Mouse (Mus musculus): ENCODE data around the gene Pola2.
A peak's percentile ranks its signal among the peaks of the same experiment; 100 is the strongest.

Pola2 gene

DNA sequence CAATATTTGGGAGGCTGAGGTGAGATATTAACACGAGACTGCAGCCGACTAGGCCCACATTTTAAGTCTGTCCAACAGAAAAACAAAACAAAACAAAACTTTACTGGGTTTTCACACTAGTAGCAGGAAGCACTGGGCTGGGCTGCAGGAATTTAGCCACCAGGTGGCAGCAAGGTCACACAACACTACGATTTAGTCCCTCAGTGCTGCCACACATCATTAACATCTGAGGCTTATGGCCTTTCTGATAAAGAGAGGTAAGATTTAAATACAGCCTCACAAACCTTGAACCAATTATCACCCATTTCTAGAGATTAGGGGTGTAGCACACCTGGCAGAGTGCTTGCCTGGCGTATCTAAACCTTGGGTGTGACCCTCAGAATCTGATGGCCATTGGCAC, 1.3 kb upstream of the Pola2 start:
- DNase-seq (ENCODE audit: low read depth, low spot score): peak; percentile 83

DNA sequence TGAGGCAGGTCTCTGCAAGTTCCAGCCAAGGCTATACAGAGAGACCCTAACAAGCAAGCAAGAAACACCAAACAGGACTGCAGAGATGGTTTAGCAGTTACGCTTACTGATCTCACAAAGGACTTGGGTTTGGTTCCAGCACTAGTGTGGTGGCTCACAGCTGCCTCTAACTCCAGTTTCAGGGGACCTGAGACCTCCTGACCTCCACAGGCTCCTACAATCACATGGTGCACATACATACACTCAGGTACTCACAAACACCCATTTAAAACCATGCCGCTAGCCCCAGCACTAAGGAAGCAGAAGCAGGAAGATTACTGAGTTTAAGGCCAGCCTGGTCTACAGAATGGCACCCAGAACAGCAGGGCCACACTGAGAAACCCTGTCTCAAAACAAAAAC, 802 bp upstream of the Pola2 start:
- DNase-seq (ENCODE audit: low read depth, low spot score): no peak

GRCm38 (mm10) chr19:5962651-5963050, 1.4 kb downstream of the Pola2 start:
- no peak for DNase-seq (ENCODE audit: low read depth, low spot score)

- DNase-seq (ENCODE audit: low read depth, low spot score): no peak
These were observed 6.6 kb downstream of the Pola2 start for GRCm38 (mm10) chr19:5957371-5957770.

DNA sequence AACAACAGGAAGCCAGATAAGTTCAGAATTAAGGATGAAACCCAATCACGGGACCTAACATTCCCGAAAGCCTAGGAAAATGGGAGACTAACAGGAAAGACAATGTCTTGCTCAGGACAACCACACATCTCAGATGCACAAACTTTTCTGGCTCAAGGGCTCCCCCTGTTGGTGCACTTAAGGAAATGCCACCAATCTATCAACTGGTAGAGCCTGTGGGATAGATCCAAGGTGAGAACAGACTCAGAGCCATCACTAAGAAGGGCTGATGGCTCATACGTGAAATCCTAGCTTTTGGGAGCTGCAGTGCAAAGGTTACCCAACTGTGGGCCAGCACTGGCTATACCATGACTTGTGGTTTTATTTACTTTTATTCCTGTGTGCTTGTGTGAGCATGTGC, 7.3 kb downstream of the Pola2 start:
- DNase-seq (ENCODE audit: low read depth, low spot score): peak; percentile 85

GRCm38 (mm10) chr19:5955704-5956670, 8.0 kb downstream of the Pola2 start:
- DNase-seq (ENCODE audit: low read depth, low spot score): no peak

GRCm38 (mm10) chr19:5954936-5955335, 9.1 kb downstream of the Pola2 start:
- DNase-seq (ENCODE audit: low read depth, low spot score): no peak

- DNase-seq (ENCODE audit: low read depth, low spot score): peak; percentile 45
These were observed 9.8 kb downstream of the Pola2 start for GRCm38 (mm10) chr19:5954031-5954710.

DNA sequence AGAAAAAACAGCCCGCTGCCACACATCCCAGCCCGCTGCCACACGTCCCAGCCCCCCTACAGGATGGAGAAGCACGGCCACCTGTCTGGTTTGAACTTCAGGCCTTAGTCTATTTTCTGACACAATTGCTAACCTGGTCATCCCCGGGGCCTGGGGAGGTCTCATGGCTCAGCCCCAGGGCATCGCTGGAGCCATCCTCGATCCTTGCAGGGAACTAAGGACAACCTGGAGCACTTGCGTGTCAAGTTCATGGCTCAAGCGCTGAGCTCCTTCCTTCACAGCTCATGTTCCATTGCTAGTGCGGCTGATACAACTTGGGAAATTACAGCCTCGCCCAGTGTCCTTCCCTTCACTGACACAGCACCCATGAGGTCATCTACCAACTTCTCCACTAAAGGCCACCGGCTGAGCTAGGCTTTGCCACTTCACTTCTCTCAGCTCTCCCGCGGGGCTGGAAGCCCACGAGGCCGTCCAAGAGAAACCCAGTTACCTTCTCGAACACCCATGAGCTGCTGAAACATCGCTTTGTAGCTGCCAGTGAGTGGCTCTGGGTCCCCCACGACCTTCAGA, 10.7 kb downstream of the Pola2 start:
- no peak for DNase-seq (ENCODE audit: low read depth, low spot score)

DNA sequence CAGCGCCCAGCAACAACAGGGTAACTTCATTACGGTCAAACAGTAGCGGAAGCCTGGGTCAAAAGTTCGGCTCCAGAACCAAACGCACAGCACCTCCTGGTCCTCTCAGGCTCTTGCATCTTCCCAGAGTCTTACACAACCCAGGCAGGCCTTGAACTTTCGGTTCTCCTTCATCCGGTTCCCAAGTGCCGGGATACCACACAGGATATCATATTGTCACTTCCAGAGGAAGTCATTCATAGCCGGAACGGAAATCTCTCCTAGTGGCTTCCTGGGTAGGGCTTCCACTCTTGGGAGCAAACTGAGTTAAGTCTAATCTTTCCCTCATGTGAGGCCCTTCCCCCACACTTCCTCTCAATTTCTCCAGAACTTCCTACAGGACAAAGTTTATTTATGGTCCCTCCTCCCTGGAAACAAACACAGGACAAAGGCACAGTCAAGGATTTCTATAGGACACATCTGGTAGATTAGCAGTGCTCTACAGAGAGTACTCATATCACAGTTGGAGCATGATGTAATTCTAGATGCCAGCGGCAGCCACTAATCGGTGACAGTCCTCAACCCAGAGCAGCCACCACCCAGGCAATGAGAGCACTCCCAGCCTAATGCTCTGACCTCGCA, 11.8 kb downstream of the Pola2 start:
- no peak for DNase-seq (ENCODE audit: low read depth, low spot score)

DNA sequence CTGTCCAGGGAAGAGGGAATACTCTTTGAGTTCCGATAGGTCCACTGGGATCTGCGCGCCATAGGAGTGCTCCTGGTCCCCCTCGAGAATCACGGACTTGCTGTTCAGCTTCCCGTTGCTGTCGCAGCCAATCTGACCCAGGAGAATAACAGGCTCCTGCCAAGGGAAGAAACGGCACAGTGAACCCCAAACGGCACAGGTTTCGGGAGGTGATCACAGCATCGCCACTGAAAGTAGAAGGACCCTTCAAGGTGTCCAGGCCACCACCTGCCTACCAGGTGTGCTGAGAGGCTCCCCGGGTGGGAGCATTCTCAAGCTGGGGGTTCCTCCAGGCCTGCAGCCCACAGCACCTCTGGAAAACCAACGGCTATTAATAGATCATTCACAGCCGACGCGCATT, 12.4 kb downstream of the Pola2 start:
- DNase-seq (ENCODE audit: low read depth, low spot score): no peak

- no peak for DNase-seq (ENCODE audit: low read depth, low spot score)
These were observed 13.8 kb downstream of the Pola2 start for GRCm38 (mm10) chr19:5950218-5950617.

- no peak for DNase-seq (ENCODE audit: low read depth, low spot score)
These were observed 18.1 kb downstream of the Pola2 start for GRCm38 (mm10) chr19:5945891-5946290.

GRCm38 (mm10) chr19:5945027-5945426, 19.0 kb downstream of the Pola2 start:
- no peak for DNase-seq (ENCODE audit: low read depth, low spot score)

GRCm38 (mm10) chr19:5944145-5944544, 19.9 kb downstream of the Pola2 start:
- no peak for DNase-seq (ENCODE audit: low read depth, low spot score)

GRCm38 (mm10) chr19:5943404-5943803, 20.6 kb downstream of the Pola2 start:
- no peak for DNase-seq (ENCODE audit: low read depth, low spot score)

GRCm38 (mm10) chr19:5942581-5942980, 21.4 kb downstream of the Pola2 start:
- no peak for DNase-seq (ENCODE audit: low read depth, low spot score)

- DNase-seq (ENCODE audit: low read depth, low spot score): no peak
These were observed 23.3 kb downstream of the Pola2 start for GRCm38 (mm10) chr19:5940656-5941055.

DNA sequence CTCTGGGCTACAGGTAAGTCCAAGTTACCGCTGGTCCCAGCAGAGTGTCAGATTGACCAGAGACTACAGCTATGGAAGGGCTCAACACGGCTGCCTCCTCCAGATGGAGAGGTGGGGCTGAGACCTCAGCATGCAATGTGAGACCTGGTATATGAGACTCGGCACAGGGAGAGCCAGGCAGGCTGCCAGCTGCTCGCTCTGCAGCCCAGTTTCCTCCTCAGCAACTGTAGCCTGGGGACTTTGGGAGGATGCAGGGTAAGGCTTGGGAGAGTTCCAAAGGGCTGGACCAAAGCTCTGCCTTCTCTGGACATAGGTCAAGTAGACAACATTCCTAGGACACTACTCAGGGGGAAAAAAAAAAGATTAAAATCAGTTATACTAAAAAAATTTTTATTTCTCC, 23.8 kb downstream of the Pola2 start:
- no peak for DNase-seq (ENCODE audit: low read depth, low spot score)

GRCm38 (mm10) chr19:5939715-5940114, 24.3 kb downstream of the Pola2 start:
- DNase-seq (ENCODE audit: low read depth, low spot score): no peak

DNA sequence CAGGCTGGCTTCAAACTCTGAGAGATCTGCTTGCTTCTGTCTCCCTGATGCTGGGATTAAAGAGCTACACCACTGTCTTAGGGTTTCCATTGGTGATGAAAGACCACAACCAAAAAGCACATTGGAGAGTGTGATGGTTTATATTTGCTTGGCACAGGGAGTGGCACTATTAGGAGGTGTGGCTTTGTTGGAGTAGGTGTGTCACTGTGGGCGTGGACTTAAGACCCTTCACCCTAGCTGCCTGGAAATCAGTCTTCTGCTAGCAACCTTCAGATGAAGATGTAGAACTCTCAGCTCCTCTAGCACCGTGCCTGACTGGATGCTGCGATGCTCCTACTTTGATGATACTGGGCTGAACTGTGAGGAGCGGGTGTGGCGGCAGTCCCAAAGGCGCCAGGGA, 25.5 kb downstream of the Pola2 start:
- DNase-seq (ENCODE audit: low read depth, low spot score): no peak

- DNase-seq (ENCODE audit: low read depth, low spot score): no peak
These were observed 26.1 kb downstream of the Pola2 start for GRCm38 (mm10) chr19:5937836-5938406.
